Mouse (Mus musculus) limb, embryonic 11.5 days (tissue): ENCODE measurements at regions not wholly inside any gene's neighbourhood (a gene's known extent, or its start where the extent isn't known, plus 50 kb on each side); places are given as distances from the start of the nearest gene placed in this dataset.

Source experiments
- ATAC-seq: fragments of 200-750 bp; cut with Nextera tagmentation; 2 replicates; pipeline ENCODE4 v1.8.0; 2017; ENCODE audit warnings: low read depth; ENCODE audit not compliant: insufficient number of reproducible peaks, low FRiP score, low TSS enrichment
- DNase-seq: peaks from one replicate; pipeline ENCODE4 v3.0.0-alpha.2; 2015; ENCODE audit warnings: low spot score
- H3K27ac ChIP-seq: fragments of 300-500 bp; sonication (generic); replicated peaks from 2 replicates; pipeline ENCODE4 v1.5.1; 2014; ENCODE audit warnings: low read depth, mild to moderate bottlenecking, low read length
- H3K27me3 ChIP-seq: fragments of 300-500 bp; sonication (generic); 2 replicates; pipeline ENCODE4 v1.6.1; 2014; ENCODE audit warnings: mild to moderate bottlenecking, low read length, mixed read lengths; ENCODE audit not compliant: control insufficient read depth, insufficient read depth
- H3K36me3 ChIP-seq: fragments of 300-500 bp; sonication (generic); 2 replicates; pipeline ENCODE4 v1.6.1; 2014; ENCODE audit warnings: mild to moderate bottlenecking, low read length, moderate library complexity, mixed read lengths; ENCODE audit not compliant: control insufficient read depth, insufficient read depth
- H3K4me1 ChIP-seq: fragments of 300-500 bp; sonication (generic); 2 replicates; pipeline ENCODE4 v1.6.1; 2014; ENCODE audit warnings: low read length, mixed read lengths; ENCODE audit not compliant: control insufficient read depth, insufficient read depth
- H3K4me2 ChIP-seq: fragments of 300-500 bp; sonication (generic); 2 replicates; pipeline ENCODE4 v1.6.1; 2014; ENCODE audit warnings: low read depth, mild to moderate bottlenecking, moderate library complexity; ENCODE audit not compliant: severe bottlenecking
- H3K4me3 ChIP-seq: fragments of 300-500 bp; sonication (generic); 2 replicates; pipeline ENCODE4 v1.5.1; 2014; ENCODE audit warnings: low read depth, low read length
- H3K9ac ChIP-seq: fragments of 300-500 bp; sonication (generic); 2 replicates; pipeline ENCODE4 v1.6.1; 2014; ENCODE audit warnings: mild to moderate bottlenecking, low read length
- H3K9me3 ChIP-seq: fragments of 300-500 bp; sonication (generic); 2 replicates; pipeline ENCODE4 v1.6.1; 2016; ENCODE audit warnings: low read length; ENCODE audit not compliant: control insufficient read depth
- WGBS: fragments of 180-500 bp; shearing (Covaris S2); extraction: QIAGEN DNeasy Blood & Tissue Kit; methylation state at CpG from one replicate; pipeline ENCODE4 v1.1.7; 2014; 5-methylcytosine and 5-hydroxymethylcytosine counted together

GRCm38 (mm10) chr9:43976366-43976765 is 66.8 kb upstream of the Thy1 start:
- Histone ChIP-seq H3K9me3 (no peaks in the 10 kb centered on the region), H3K4me2 (no peak overlapping the region), H3K4me3 (no peak overlapping the region), H3K27ac (no peak overlapping the region), H3K4me1 (no peaks in the 10 kb centered on the region), H3K27me3 (no peaks in the 10 kb centered on the region), H3K36me3 (no peaks in the 10 kb centered on the region), H3K9ac (no peak overlapping the region)
- 93% methylated on average over 5 of the region's 5 CpGs for WGBS
- no peak for DNase-seq
- ATAC-seq: no peak

GRCm38 (mm10) chr9:43977773-43978172 is 65.4 kb upstream of the Thy1 start:
- no peak for DNase-seq
- no peak overlapping the region for H3K4me3 ChIP-seq
- ATAC-seq: no peak
- H3K27me3 ChIP-seq: no peaks in the 10 kb centered on the region
- no peak overlapping the region for H3K27ac ChIP-seq
- H3K4me2 ChIP-seq: no peak overlapping the region
- no peaks in the 10 kb centered on the region for H3K9me3 ChIP-seq
- no peaks in the 10 kb centered on the region for H3K4me1 ChIP-seq
- H3K9ac ChIP-seq: no peak overlapping the region
- H3K36me3 ChIP-seq: no peaks in the 10 kb centered on the region
- 78% methylated on average over 3 of the region's 3 CpGs for WGBS

GRCm38 (mm10) chr9:43981376-43981775 is 61.8 kb upstream of the Thy1 start:
- WGBS: 38% methylated on average over 8 of the region's 8 CpGs
- H3K4me1 ChIP-seq: no peaks in the 10 kb centered on the region
- H3K4me2 ChIP-seq: no peak overlapping the region
- ATAC-seq (no peak), DNase-seq (no peak)
- no peak overlapping the region for H3K27ac ChIP-seq
- no peaks in the 10 kb centered on the region for H3K36me3 ChIP-seq
- no peaks in the 10 kb centered on the region for H3K9me3 ChIP-seq
- H3K9ac ChIP-seq: no peak overlapping the region
- H3K4me3 ChIP-seq: no peak overlapping the region
- no peaks in the 10 kb centered on the region for H3K27me3 ChIP-seq

- Histone ChIP-seq H3K9me3 (no peaks in the 10 kb centered on the region), H3K4me3 (no peak overlapping the region), H3K9ac (no peak overlapping the region), H3K36me3 (no peaks in the 10 kb centered on the region), H3K4me1 (no peaks in the 10 kb centered on the region), H3K4me2 (no peak overlapping the region), H3K27me3 (no peaks in the 10 kb centered on the region), H3K27ac (no peak overlapping the region)
- no peak for DNase-seq
- ATAC-seq: no peak
- WGBS: 71% methylated on average over 5 of the region's 5 CpGs
Observed at GRCm38 (mm10) chr9:43982359-43982889, 60.8 kb upstream of the Thy1 start.

GRCm38 (mm10) chr9:43983220-43983619 is 60.0 kb upstream of the Thy1 start:
- Histone ChIP-seq H3K27ac (no peak overlapping the region), H3K4me1 (no peaks in the 10 kb centered on the region), H3K4me2 (no peak overlapping the region), H3K4me3 (no peak overlapping the region), H3K9me3 (no peaks in the 10 kb centered on the region), H3K36me3 (no peaks in the 10 kb centered on the region), H3K9ac (no peak overlapping the region), H3K27me3 (no peaks in the 10 kb centered on the region)
- ATAC-seq (no peak), DNase-seq (no peak)
- 69% methylated on average over 2 of the region's 2 CpGs for WGBS

- DNase-seq (peak; percentile 92), ATAC-seq (0 out of 2 replicates have a peak, but pooled peaks have one; percentile 18)
- Histone ChIP-seq H3K4me1 (peaks cover 6% of the 10 kb centered on the region), H3K9me3 (no peaks in the 10 kb centered on the region), H3K9ac (no peak overlapping the region), H3K27ac (no peak overlapping the region), H3K27me3 (no peaks in the 10 kb centered on the region), H3K4me3 (no peak overlapping the region), H3K36me3 (no peaks in the 10 kb centered on the region), H3K4me2 (no peak overlapping the region)
- 49% methylated on average over 8 of the region's 8 CpGs for WGBS
Observed at GRCm38 (mm10) chr9:43984181-43985062, 58.8 kb upstream of the Thy1 start.

GRCm38 (mm10) chr9:43987957-43988356 is 55.2 kb upstream of the Thy1 start:
- Histone ChIP-seq H3K4me3 (no peak overlapping the region), H3K27ac (no peak overlapping the region), H3K36me3 (no peaks in the 10 kb centered on the region), H3K27me3 (no peaks in the 10 kb centered on the region), H3K9ac (no peak overlapping the region), H3K4me1 (peaks cover 12% of the 10 kb centered on the region), H3K9me3 (no peaks in the 10 kb centered on the region), H3K4me2 (no peak overlapping the region)
- WGBS: 87% methylated on average over 6 of the region's 6 CpGs
- ATAC-seq: no peak
- DNase-seq: no peak

- Histone ChIP-seq H3K27me3 (no peaks in the 10 kb centered on the region), H3K4me1 (peaks cover 18% of the 10 kb centered on the region), H3K9me3 (no peaks in the 10 kb centered on the region), H3K4me3 (no peak overlapping the region), H3K4me2 (no peak overlapping the region), H3K9ac (no peak overlapping the region; the same call in 1 of the 2 replicates), H3K27ac (peak overlapping the region; percentile 30; the same call in 1 of the 2 replicates), H3K36me3 (no peaks in the 10 kb centered on the region)
- ATAC-seq (no peak), DNase-seq (peak; percentile 34)
- WGBS: 28% methylated on average over 13 of the region's 13 CpGs
Observed at GRCm38 (mm10) chr9:43988981-43989860, 54.0 kb upstream of the Thy1 start.
